Mouse (Mus musculus) layer of hippocampus, adult 9-10 months (tissue): ENCODE measurements around the gene Asz1.

Source experiments
- DNase-seq: peaks from one replicate; pipeline ENCODE4 v3.0.0; 2022; ENCODE audit warnings: low spot score

Gene Asz1

GRCm38 (mm10) chr6:18007356-18007755 is 101.5 kb downstream of the Asz1 start:
- no peak for DNase-seq

GRCm38 (mm10) chr6:18002065-18002464 is 106.8 kb downstream of the Asz1 start:
- DNase-seq: no peak
